Mouse (Mus musculus) layer of hippocampus, adult 18-20 months (tissue): ENCODE measurements around the gene Gm45783. TPM values are rescaled to one million over a fixed set of nuclear protein-coding genes. Genes with fewer than 3 reads are reported as not detected.
"Not testable (repeated sequence)": the region's sequence is repeated elsewhere in the genome, so short reads cannot be mapped to it uniquely, and the experiment has no call there.

Source experiments
- DNase-seq, 2 experiments: peaks; one replicate each; pipeline ENCODE4 v3.0.0; 2022; ENCODE audit warnings: low spot score in 2 of 2
- long read RNA-seq: library from polyadenylated mRNA; stranded (forward); transcript quantifications from one replicate; pipeline ENCODE4 v2.0.0, GENCODE M21; 2021
- microRNA-seq, 2 experiments: library from miRNA; unstranded; fragments of <30 nt; microRNA quantifications; one replicate each; pipeline ENCODE4 v1.2.0; 2021
- total RNA-seq, 2 experiments: library from RNA; stranded (reverse); gene quantifications; 2 replicates each; pipeline ENCODE4 v1.2.3; 2021

Gene Gm45783
- total RNA-seq = not detected
- long read RNA-seq = 0 reads

DNA sequence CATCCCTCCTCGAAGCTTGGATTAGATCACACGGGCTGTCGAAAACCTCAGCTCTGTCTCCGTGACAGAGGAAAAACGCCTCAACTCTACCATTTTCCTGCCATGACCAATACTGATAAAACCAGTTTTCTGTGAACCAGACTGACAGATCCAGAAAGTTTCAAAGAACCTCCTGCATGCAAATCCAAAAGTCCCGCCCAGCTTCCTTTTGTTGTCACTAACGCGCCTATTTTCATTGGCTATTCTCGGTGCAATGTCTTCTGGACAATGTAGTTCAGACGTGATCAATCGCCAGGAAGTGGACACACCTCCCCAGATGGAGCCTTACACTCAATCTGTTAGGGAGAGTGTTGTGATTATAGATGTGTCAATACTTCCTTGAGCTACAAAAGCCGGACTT is at the start of gene Gm45783:
Gm45783 (minus strand) TSS at position 143 of the 400 bp plus-strand sequence.
- DNase-seq = peak in 1 of 2 experiments; percentile 2

DNA sequence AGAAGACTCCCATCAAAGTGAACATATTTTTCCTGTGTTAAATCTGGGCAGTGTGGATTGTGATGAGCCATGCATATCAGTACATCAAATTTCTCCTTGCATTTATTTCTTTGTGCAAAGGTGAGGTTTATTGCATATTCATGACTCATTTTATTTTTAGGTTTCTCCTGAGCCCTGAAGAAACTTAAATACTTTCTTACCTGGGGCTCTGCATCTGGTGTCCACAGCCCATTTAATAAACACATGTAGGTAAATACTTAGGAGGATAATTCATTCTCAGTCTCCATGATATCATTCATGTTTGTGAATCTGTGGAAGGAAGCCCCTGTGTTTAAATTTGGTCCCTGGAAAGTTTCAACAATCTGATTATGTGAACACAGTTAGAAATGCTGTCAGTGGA is 25.2 kb upstream of the Gm45783 start, which contains the start of gene Vmn2r31:
Vmn2r31 (minus strand) TSS at position 101 of the 400 bp plus-strand sequence.
- not testable (repeated sequence) for DNase-seq

DNA sequence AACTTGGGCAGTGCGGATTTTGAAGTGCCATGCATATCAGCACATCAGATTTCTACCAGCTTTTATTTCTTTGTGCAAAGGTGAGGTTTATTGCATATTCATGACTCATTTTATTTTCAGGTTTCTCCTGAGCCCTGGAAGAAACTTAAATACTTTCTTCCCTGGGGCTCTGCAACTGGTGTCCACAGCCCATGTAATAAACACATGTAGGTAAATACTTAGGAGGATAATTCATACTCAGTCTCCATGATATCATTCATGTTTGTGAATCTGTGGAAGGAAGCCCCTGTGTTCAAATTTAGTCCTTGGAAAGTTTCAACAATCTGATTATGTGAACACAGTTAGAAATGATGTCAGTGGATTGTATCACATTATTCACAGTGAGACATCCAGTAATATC is 36.9 kb downstream of the Gm45783 start, which contains the start of gene Vmn2r30:
Vmn2r30 (minus strand) TSS at position 101 of the 400 bp plus-strand sequence.
- not testable (repeated sequence) for DNase-seq

DNA sequence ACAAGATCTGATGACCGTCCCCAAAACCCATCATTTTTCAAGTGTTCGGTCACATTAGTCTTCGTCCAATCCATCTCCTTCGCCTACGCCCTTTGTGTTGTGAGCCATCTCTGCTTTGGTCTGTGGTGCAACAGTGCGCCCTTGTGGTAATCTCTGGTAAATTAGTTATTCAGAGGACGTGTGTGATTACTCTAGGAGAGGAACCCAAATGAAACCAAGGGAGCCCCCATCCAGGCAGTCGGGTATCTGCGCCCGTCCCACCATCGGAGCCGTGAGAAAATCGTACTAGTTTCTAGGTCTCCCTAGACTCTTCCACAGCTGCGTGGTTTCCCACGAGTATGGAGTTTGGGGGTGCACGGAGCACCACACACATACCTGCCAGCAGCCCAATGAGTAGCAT is 78.8 kb downstream of the Gm45783 start:
- peak in 1 of 2 experiments; percentile 84 for DNase-seq

Small RNAs within 50 kb of the gene (microRNA-seq; reads per million reads assigned to microRNA genes)
- 8.6 to 9.9 reads per million in 2 experiments for gene Mir5620

Other genes with a start within 250 kb of the Gm45783 start
- gene Zfp773, start 237.8 kb downstream of the Gm45783 start, total RNA-seq = 1 to 10 TPM; 2.8 to 2.9 TPM
- gene Zfp418, start 203.2 kb downstream of the Gm45783 start, total RNA-seq = 1 to 10 TPM; 7.6 to 9.4 TPM
- gene Zfp772, start 164.6 kb downstream of the Gm45783 start, total RNA-seq = 1 to 10 TPM; 7.6 to 9.1 TPM
- 1 to 10 TPM; 1.9 to 2.2 TPM for gene Vmn2r29, start 127.2 kb downstream of the Gm45783 start, total RNA-seq
- gene Gm45844, start 96.3 kb downstream of the Gm45783 start, total RNA-seq = 10 to 100 TPM in 1 of 2 experiments, 1 to 10 TPM in 1; 7.1 to 10.4 TPM
- gene Clcn4, start 73.7 kb downstream of the Gm45783 start, total RNA-seq = 100 to 1,000 TPM; 122 to 132 TPM
- under 1 TPM; 0.12 to 0.15 TPM for gene Vmn2r30, start 37.0 kb downstream of the Gm45783 start, total RNA-seq
- gene Vmn2r31, start 25.1 kb upstream of the Gm45783 start, total RNA-seq = not detected
- gene Vmn2r32, start 105.4 kb upstream of the Gm45783 start, total RNA-seq = not detected
- not detected for gene Vmn2r33, start 192.2 kb upstream of the Gm45783 start, total RNA-seq